Mouse (Mus musculus): Measurements from ENCODE around the gene Zcchc14. TPM values are rescaled to one million over a fixed set of nuclear protein-coding genes. Genes with fewer than 3 reads are reported as not detected.

Zcchc14 gene
- polyA plus RNA-seq, 1 experiment from 2014 or later = 12.6 TPM

DNA sequence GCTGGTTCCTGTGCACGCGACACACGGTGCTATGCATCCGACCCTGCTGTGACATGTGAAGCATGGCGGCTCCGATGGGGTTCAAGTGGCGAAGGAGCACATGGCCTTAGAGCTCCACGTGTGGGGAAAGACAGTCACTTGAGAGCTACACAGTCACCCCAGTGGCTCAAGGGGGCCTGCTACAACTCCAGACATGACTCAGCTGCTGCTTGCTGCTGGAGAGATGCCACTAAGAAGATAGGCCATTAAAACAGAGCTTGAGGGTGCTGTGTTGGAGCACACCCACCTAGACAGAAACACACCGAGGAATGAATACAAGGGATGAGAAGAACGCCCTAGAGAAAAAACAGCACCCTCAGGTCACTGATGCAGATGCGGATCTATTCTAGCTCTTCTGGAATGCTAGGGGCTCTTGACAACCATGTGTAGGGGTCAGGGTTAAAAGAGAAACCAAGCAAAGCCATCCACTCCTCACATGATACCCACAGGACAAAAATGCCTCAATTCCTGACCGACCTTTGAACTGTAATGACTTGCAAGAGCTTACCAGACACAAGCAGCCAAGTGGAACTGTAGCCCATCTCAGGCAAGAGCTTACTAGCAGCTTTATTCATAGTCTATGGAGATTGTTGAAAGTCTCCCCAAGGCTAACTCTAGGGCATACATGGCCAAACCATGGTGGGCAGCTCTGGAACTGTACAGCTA is 5.0 kb downstream of the Zcchc14 start:
- H3K27me3 ChIP-seq (replicated peaks) = no peaks in the 10 kb centered on the region
- no peak overlapping the region for H3K27ac ChIP-seq
- H3K4me3 ChIP-seq (replicated peaks) = no peak overlapping the region
- H3K9ac ChIP-seq = no peak overlapping the region
- H3K4me2 ChIP-seq = no peak overlapping the region
- ATAC-seq (ENCODE audit: insufficient read depth, low FRiP score, low read depth) = no peak
- peaks cover 54% of the 10 kb centered on the region for H3K4me1 ChIP-seq
- WGBS = 81% methylated on average over 12 of the region's 12 CpGs
- H3K9me3 ChIP-seq = no peaks in the 10 kb centered on the region
- H3K36me3 ChIP-seq = no peaks in the 10 kb centered on the region

GRCm38 (mm10) chr8:121643384-121643783 is 9.3 kb downstream of the Zcchc14 start:
- no peak overlapping the region for H3K27ac ChIP-seq
- no peak overlapping the region for H3K9ac ChIP-seq
- H3K4me3 ChIP-seq (replicated peaks) = no peak overlapping the region

DNA sequence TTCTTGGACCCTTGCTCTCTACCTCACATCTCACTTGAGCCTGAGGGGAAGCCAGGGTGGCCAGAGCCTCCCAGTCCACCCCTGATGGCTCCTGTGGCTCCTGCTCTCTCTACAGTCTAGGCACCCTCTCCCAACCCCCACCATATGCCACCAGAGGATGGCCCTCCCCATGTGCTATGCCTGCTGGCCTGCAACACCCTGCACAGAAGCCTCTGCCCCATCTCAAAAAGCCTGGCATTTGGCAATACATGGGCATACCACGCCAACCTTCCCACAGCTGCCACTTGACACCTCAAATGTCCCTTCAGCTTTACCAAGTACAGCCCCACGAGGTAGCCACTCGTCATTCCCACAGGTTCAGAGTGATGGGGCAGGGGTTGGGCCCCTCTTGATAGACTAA is 9.9 kb downstream of the Zcchc14 start:
- no peak overlapping the region for H3K4me2 ChIP-seq
- H3K36me3 ChIP-seq = no peaks in the 10 kb centered on the region
- H3K4me1 ChIP-seq = peaks cover 17% of the 10 kb centered on the region; the same call in 1 of the 2 replicates
- no peaks in the 10 kb centered on the region for H3K27me3 ChIP-seq (replicated peaks)
- H3K4me3 ChIP-seq (replicated peaks) = no peak overlapping the region
- H3K27ac ChIP-seq = no peak overlapping the region
- 72% methylated on average over 3 of the region's 3 CpGs for WGBS
- H3K9ac ChIP-seq = no peak overlapping the region
- no peaks in the 10 kb centered on the region for H3K9me3 ChIP-seq
- ATAC-seq (ENCODE audit: insufficient read depth, low FRiP score, low read depth) = no peak

More at GRCm38 (mm10) chr8:121643384-121643783, 9.3 kb downstream of the Zcchc14 start:
- ATAC-seq (ENCODE audit: insufficient read depth, low FRiP score, low read depth) = no peak
- Histone ChIP-seq H3K9me3 (no peaks in the 10 kb centered on the region), H3K4me1 (peaks cover 23% of the 10 kb centered on the region), H3K36me3 (no peaks in the 10 kb centered on the region), H3K4me2 (no peak overlapping the region), H3K27me3 (replicated peaks) (no peaks in the 10 kb centered on the region)
- WGBS = 67% methylated on average over 11 of the region's 11 CpGs

- no peaks in the 10 kb centered on the region for H3K36me3 ChIP-seq
- H3K27me3 ChIP-seq (replicated peaks) = no peaks in the 10 kb centered on the region
- no peak overlapping the region for H3K4me3 ChIP-seq (replicated peaks)
- 0 out of 2 replicates have a peak overlapping the region, but pooled peaks have one; percentile 6 for H3K27ac ChIP-seq
- peaks cover 27% of the 10 kb centered on the region for H3K4me1 ChIP-seq
- no peak for ATAC-seq (ENCODE audit: insufficient read depth, low FRiP score, low read depth)
- no peaks in the 10 kb centered on the region for H3K9me3 ChIP-seq
- whole genome bisulfite sequencing = 73% methylated on average over 8 of the region's 8 CpGs
- H3K4me2 ChIP-seq = no peak overlapping the region
- H3K9ac ChIP-seq = no peak overlapping the region
Observed at GRCm38 (mm10) chr8:121636180-121636579, 16.5 kb downstream of the Zcchc14 start.

DNA sequence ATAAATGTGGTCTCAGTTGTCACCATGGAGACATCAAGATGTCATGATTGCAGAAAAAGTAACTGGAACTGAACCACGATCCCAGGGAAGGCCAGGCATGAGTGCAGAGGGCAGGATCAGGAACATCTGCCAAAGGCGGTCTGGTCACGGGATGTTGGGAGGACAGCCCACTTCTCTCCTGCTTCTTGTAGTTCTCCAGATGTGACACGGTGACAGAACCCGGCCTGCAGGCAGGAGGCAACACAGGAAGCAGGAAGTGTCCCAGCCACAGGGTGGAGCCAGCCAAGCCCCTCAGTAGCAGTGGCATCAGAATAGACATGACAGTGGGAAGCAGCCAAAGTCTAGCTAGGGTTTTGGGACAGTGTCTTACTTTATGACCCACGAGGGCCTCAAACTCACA is 17.2 kb downstream of the Zcchc14 start:
- Histone ChIP-seq H3K4me3 (replicated peaks) (no peak overlapping the region), H3K9ac (no peak overlapping the region), H3K36me3 (no peaks in the 10 kb centered on the region), H3K27me3 (replicated peaks) (no peaks in the 10 kb centered on the region), H3K4me2 (no peak overlapping the region), H3K4me1 (peaks cover 28% of the 10 kb centered on the region), H3K9me3 (no peaks in the 10 kb centered on the region), H3K27ac (no peak overlapping the region)
- no peak for ATAC-seq (ENCODE audit: insufficient read depth, low FRiP score, low read depth)
- 51% methylated on average over 6 of the region's 6 CpGs for WGBS

DNA sequence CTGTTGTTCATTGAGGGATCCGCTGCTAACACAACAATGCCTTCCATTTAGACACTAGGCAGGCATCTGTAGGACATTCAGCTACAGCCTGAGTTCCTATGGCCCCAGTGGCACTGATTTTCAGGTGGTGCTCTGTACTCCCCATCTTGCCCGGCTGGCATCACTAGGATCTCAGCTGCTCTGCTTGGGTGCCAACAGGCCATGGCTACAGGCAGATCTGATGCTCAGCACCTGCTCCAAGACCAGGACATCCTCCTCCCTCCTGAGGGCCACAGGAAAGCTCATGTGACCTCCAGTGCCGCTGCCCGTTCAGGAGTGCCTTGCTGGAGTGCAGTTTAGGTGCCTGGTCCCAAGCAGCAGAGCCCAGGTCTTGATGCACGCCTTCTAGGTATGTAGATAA is 20.3 kb downstream of the Zcchc14 start:
- H3K27ac ChIP-seq = peak overlapping the region; percentile 28; the same call in 1 of the 2 replicates
- H3K4me2 ChIP-seq = no peak overlapping the region
- H3K4me1 ChIP-seq = peaks cover 28% of the 10 kb centered on the region
- no peak overlapping the region for H3K9ac ChIP-seq
- H3K27me3 ChIP-seq (replicated peaks) = no peaks in the 10 kb centered on the region
- 80% methylated on average over 5 of the region's 5 CpGs for WGBS
- no peaks in the 10 kb centered on the region for H3K9me3 ChIP-seq
- H3K36me3 ChIP-seq = peaks cover 9% of the 10 kb centered on the region; the same call in 1 of the 2 replicates
- ATAC-seq (ENCODE audit: insufficient read depth, low FRiP score, low read depth) = no peak
- no peak overlapping the region for H3K4me3 ChIP-seq (replicated peaks)

GRCm38 (mm10) chr8:121631645-121632071 is 21.0 kb downstream of the Zcchc14 start:
- no peak overlapping the region for H3K4me3 ChIP-seq (replicated peaks)
- H3K9ac ChIP-seq = no peak overlapping the region
- no peak overlapping the region for H3K4me2 ChIP-seq
- H3K4me1 ChIP-seq = peaks cover 24% of the 10 kb centered on the region
- peak; percentile 22; the same call in 1 of the 2 replicates for ATAC-seq (ENCODE audit: insufficient read depth, low FRiP score, low read depth)
- H3K27ac ChIP-seq = peak overlapping the region; percentile 28; the same call in 1 of the 2 replicates
- WGBS = 39% methylated on average over 7 of the region's 7 CpGs
- H3K9me3 ChIP-seq = no peaks in the 10 kb centered on the region
- peaks cover 9% of the 10 kb centered on the region; the same call in 1 of the 2 replicates for H3K36me3 ChIP-seq
- no peaks in the 10 kb centered on the region for H3K27me3 ChIP-seq (replicated peaks)

DNA sequence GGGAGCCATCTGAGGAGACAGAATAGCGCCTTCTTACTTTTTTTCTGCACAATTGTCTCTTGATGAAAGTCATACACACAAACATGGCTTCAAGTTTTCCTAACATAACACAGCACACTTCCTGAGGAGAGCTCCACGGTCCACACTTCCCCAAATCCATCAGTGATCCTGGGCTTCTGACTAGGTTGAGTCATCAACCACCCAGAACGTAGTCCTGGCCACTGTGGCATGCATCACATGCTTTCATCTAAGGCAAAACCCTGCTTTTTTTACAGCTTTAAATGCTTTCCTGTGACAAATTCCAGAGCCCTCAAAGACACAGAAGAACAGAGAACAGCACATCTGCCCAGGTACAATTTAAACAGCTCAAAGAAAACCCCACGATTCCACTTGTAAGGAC is 24.0 kb downstream of the Zcchc14 start:
- Histone ChIP-seq H3K9ac (no peak overlapping the region), H3K4me1 (peaks cover 22% of the 10 kb centered on the region), H3K9me3 (no peaks in the 10 kb centered on the region), H3K4me3 (replicated peaks) (no peak overlapping the region), H3K4me2 (no peak overlapping the region), H3K27ac (no peak overlapping the region), H3K27me3 (replicated peaks) (no peaks in the 10 kb centered on the region), H3K36me3 (peaks cover 12% of the 10 kb centered on the region)
- no peak for ATAC-seq (ENCODE audit: insufficient read depth, low FRiP score, low read depth)
- 78% methylated on average over 4 of the region's 4 CpGs for WGBS

DNA sequence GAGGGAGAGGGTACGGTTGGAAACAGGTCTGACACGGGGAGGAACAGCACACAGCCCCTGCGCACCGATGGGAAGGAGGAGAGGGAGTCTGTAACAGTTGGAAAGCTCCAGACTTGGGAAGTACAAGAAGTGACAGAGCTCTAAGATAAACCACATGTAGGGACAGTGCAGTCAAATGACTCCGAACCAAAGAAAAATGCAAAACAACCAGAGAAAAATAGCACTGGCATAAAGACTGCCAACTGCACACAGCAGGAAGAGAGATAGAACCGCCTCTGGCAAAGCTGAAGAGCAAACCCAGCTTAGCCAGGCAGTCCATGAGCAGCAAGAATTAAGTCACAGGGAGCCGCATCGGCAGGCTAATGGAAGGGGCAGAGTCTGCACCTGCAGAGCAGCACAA is 29.7 kb downstream of the Zcchc14 start:
- Histone ChIP-seq H3K9me3 (no peaks in the 10 kb centered on the region), H3K9ac (no peak overlapping the region), H3K4me1 (peaks cover 28% of the 10 kb centered on the region), H3K27ac (no peak overlapping the region), H3K27me3 (replicated peaks) (no peaks in the 10 kb centered on the region), H3K4me3 (replicated peaks) (no peak overlapping the region), H3K36me3 (peaks cover 5% of the 10 kb centered on the region), H3K4me2 (no peak overlapping the region)
- ATAC-seq (ENCODE audit: insufficient read depth, low FRiP score, low read depth) = no peak
- 85% methylated on average over 8 of the region's 8 CpGs for WGBS

DNA sequence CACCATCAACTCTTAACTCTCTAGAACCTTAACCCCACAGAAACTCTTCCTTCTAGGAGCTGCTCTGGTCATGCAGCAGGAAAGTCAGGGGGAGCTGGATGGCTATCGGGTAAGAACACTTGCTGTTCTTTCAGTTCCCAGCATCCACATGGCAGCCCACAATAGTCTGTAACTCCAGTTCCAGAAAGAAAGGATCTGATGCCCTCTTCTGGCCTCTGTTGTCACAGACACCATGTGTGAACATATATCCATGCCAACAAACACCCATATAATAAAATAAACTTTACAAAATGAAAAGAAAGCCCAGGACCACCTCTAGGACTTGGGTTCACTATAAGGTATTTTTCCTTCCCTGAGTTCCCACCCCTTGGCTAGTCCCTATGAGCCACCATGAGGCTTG is 30.8 kb downstream of the Zcchc14 start:
- Histone ChIP-seq H3K27me3 (replicated peaks) (no peaks in the 10 kb centered on the region), H3K4me3 (replicated peaks) (no peak overlapping the region), H3K9me3 (no peaks in the 10 kb centered on the region), H3K9ac (no peak overlapping the region), H3K36me3 (peaks cover 8% of the 10 kb centered on the region; the same call in 1 of the 2 replicates), H3K4me2 (no peak overlapping the region), H3K4me1 (peaks cover 28% of the 10 kb centered on the region), H3K27ac (no peak overlapping the region)
- no peak for ATAC-seq (ENCODE audit: insufficient read depth, low FRiP score, low read depth)
- 71% methylated on average over 1 of the region's 1 CpGs for WGBS

- Histone ChIP-seq H3K27ac (0 out of 2 replicates have a peak overlapping the region, but pooled peaks have one; percentile 9), H3K9me3 (no peaks in the 10 kb centered on the region), H3K9ac (no peak overlapping the region), H3K36me3 (peaks cover 6% of the 10 kb centered on the region; the same call in 1 of the 2 replicates), H3K4me2 (no peak overlapping the region), H3K4me3 (replicated peaks) (no peak overlapping the region), H3K4me1 (peaks cover 28% of the 10 kb centered on the region), H3K27me3 (replicated peaks) (no peaks in the 10 kb centered on the region)
- WGBS = 74% methylated on average over 12 of the region's 12 CpGs
- ATAC-seq (ENCODE audit: insufficient read depth, low FRiP score, low read depth) = no peak
Observed at GRCm38 (mm10) chr8:121620801-121621516, 31.7 kb downstream of the Zcchc14 start.

DNA sequence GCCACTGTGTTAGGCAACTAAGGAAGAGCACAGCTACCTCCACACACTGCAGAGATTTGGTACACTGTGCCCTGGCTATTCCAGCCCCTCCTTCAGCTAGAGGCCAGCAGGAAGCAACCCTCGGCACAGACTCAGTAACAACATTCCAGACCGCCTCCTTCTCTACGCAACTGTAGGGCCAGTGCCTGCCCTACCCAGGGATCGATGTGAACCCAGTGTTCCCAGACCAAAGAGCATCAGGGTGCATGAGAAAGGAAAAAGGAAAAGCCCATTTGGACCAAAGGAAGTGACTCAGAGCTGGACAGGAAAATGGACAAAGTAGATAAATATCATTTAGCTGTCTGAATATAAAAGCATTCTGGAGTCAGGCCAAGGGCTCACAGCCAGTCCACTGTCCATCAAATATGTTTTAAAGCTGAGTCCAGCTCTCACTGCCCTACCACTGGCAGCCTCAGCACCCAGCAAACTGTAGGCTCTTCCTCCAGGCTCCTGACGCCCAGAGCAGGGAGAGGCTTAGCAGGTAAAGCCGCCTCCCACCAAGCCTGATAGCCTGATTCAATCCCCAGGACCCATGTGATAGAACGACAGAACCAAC is 33.2 kb downstream of the Zcchc14 start:
- Histone ChIP-seq H3K4me3 (replicated peaks) (no peak overlapping the region), H3K4me2 (no peak overlapping the region), H3K27me3 (replicated peaks) (no peaks in the 10 kb centered on the region), H3K9ac (no peak overlapping the region), H3K9me3 (no peaks in the 10 kb centered on the region), H3K27ac (peak overlapping the region; percentile 13), H3K4me1 (peaks cover 24% of the 10 kb centered on the region), H3K36me3 (0 out of 2 replicates have a peak, but pooled peaks cover 5% of the 10 kb centered on the region)
- WGBS = 33% methylated on average over 7 of the region's 7 CpGs
- peak; percentile 28; the same call in 1 of the 2 replicates for ATAC-seq (ENCODE audit: insufficient read depth, low FRiP score, low read depth)
